Mouse (Mus musculus) forebrain, embryonic 13.5 days (tissue): ENCODE measurements at regions not wholly inside any gene's neighbourhood (a gene's known extent, or its start where the extent isn't known, plus 50 kb on each side); places are given as distances from the start of the nearest gene placed in this dataset.

Experiments used
- ATAC-seq: fragments of 200-750 bp; cut with Nextera tagmentation; 2 replicates; pipeline ENCODE4 v1.8.0; 2017
- H3K27ac ChIP-seq: fragments of 300-500 bp; sonication (generic); 2 replicates; pipeline ENCODE4 v1.5.1; 2015; ENCODE audit warnings: inconsistent platforms, mild to moderate bottlenecking, moderate library complexity
- H3K27me3 ChIP-seq: fragments of 300-500 bp; sonication (generic); 2 replicates; pipeline ENCODE4 v1.6.1; 2015; ENCODE audit warnings: mild to moderate bottlenecking, inconsistent platforms
- H3K36me3 ChIP-seq: fragments of 300-500 bp; sonication (generic); 2 replicates; pipeline ENCODE4 v1.6.1; 2015; ENCODE audit warnings: mild to moderate bottlenecking, inconsistent platforms; ENCODE audit not compliant: poor library complexity, severe bottlenecking
- H3K4me1 ChIP-seq: fragments of 300-500 bp; sonication (generic); 2 replicates; pipeline ENCODE4 v1.6.1; 2015; ENCODE audit warnings: inconsistent platforms
- H3K4me2 ChIP-seq: fragments of 300-500 bp; sonication (generic); 2 replicates; pipeline ENCODE4 v1.6.1; 2015; ENCODE audit warnings: inconsistent platforms, mild to moderate bottlenecking, moderate library complexity
- H3K4me3 ChIP-seq: fragments of 300-500 bp; sonication (generic); 2 replicates; pipeline ENCODE4 v1.5.1; 2015; ENCODE audit warnings: mild to moderate bottlenecking, inconsistent platforms
- H3K9ac ChIP-seq: fragments of 300-500 bp; sonication (generic); 2 replicates; pipeline ENCODE4 v1.6.1; 2015; ENCODE audit warnings: mild to moderate bottlenecking, inconsistent platforms
- H3K9me3 ChIP-seq: fragments of 300-500 bp; sonication (generic); replicated peaks from 2 replicates; pipeline ENCODE4 v1.6.1; 2016; ENCODE audit warnings: inconsistent platforms
- whole genome bisulfite sequencing: fragments of 180-500 bp; shearing (Covaris S2); methylation state at CpG from one replicate; pipeline ENCODE4 v1.1.7; 2015; 5-methylcytosine and 5-hydroxymethylcytosine counted together

- ATAC-seq: no peak
- Histone ChIP-seq H3K4me3 (no peak overlapping the region), H3K27me3 (no peaks in the 10 kb centered on the region), H3K36me3 (no peaks in the 10 kb centered on the region), H3K9ac (no peak overlapping the region), H3K27ac (no peak overlapping the region), H3K9me3 (no peaks in the 10 kb centered on the region), H3K4me1 (no peaks in the 10 kb centered on the region), H3K4me2 (no peak overlapping the region)
- WGBS: 84% methylated on average over 4 of the region's 4 CpGs
Observed at GRCm38 (mm10) chr4:18169855-18170508, 1435.3 kb upstream of the Gm12353 start.

GRCm38 (mm10) chr4:18170862-18171261 is 1434.4 kb upstream of the Gm12353 start:
- Histone ChIP-seq H3K36me3 (no peaks in the 10 kb centered on the region), H3K9ac (no peak overlapping the region), H3K4me1 (no peaks in the 10 kb centered on the region), H3K4me2 (no peak overlapping the region), H3K9me3 (no peaks in the 10 kb centered on the region), H3K27ac (no peak overlapping the region), H3K27me3 (no peaks in the 10 kb centered on the region), H3K4me3 (no peak overlapping the region)
- WGBS: 84% methylated on average over 2 of the region's 2 CpGs
- no peak for ATAC-seq

- no peak overlapping the region for H3K4me3 ChIP-seq
- H3K4me2 ChIP-seq: no peak overlapping the region
- H3K36me3 ChIP-seq: no peaks in the 10 kb centered on the region
- no peak overlapping the region for H3K9ac ChIP-seq
- H3K4me1 ChIP-seq: no peaks in the 10 kb centered on the region
- peak; percentile 59; the same call in 1 of the 2 replicates for ATAC-seq
- H3K9me3 ChIP-seq: no peaks in the 10 kb centered on the region
- WGBS: 72% methylated on average over 7 of the region's 7 CpGs
- no peaks in the 10 kb centered on the region for H3K27me3 ChIP-seq
- no peak overlapping the region for H3K27ac ChIP-seq
Observed at GRCm38 (mm10) chr4:18180870-18181447, 1424.3 kb upstream of the Gm12353 start.
